Mouse (Mus musculus): Measurements from ENCODE around the gene Slc8a3.
A peak's percentile ranks its signal among the peaks of the same experiment; 100 is the strongest.

Gene Slc8a3

DNA sequence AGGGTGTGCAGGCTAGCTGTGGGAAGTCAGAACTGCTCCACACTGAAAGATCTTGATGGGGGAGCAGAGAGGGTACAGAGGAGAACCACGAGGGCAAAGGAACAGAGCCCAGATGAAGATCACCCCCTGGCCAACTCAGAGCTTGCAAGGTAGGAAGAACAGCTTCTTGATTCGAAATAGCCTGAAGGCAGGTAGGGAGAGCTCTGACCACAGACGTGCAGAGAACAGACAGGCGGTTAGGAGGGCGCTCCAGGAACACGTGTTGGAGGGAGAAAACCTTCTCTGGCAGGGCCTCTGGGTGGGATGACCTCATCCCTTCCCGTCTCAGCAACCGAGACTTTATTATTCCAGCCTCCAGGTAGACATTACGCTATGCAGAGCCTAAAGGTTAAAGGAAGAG, 157.7 kb downstream of the Slc8a3 start:
- no peak for DNase-seq

GRCm38 (mm10) chr12:81173893-81174292, 159.1 kb downstream of the Slc8a3 start:
- peak; percentile 63 to 67 for DNase-seq

GRCm38 (mm10) chr12:81173011-81173410, 160.0 kb downstream of the Slc8a3 start:
- peak in 1 of 2 experiments; percentile 30 for DNase-seq

- DNase-seq = no peak
Measured at GRCm38 (mm10) chr12:81170076-81170475, 162.9 kb downstream of the Slc8a3 start.

- no peak for DNase-seq
Measured at GRCm38 (mm10) chr12:81168494-81168893, 164.5 kb downstream of the Slc8a3 start.

- DNase-seq = no peak
Measured at GRCm38 (mm10) chr12:81168031-81168430, 164.9 kb downstream of the Slc8a3 start.

- DNase-seq = no peak
Measured at GRCm38 (mm10) chr12:81167142-81167541, 165.8 kb downstream of the Slc8a3 start.

DNA sequence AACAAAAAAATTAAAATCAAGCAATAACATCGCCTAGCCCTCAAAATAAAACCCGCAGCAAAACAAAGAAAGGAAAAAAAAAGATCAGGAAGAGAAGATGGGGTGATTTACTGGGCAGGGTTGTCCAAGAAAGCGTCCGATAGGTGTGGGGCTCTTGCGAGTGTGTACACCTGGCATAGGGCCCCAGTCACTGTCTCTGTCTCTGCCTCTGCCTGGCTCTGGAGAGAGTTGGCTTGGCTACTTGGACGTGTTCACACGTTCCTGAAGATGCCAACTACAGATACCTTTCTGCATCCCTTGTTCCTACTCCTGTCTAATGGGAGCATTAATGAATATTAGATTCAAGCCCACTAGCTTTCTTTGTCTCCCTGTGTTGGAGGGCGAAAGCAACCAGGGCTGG, 166.4 kb downstream of the Slc8a3 start:
- no peak for DNase-seq

- DNase-seq = no peak
Measured at GRCm38 (mm10) chr12:81166092-81166491, 166.9 kb downstream of the Slc8a3 start.

DNA sequence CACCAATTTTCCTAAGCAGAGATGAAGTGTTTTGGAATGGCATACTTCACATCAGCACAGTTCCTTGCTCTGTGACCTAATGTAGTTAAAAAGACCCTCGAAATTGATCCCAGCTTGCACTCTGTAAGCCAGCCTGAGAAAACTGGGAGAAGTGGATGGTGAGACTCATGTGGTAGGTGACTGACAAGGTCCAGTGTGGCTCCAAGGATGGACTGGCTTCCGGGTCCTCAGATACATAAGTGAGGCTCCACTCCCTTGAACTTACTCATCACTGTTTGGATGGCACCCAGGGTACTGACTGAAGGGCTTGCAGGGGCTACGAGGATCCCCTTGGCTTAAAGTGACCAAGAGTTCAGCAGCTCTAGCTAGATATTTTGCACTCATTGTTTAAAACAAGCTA, 169.4 kb downstream of the Slc8a3 start:
- no peak for DNase-seq

DNA sequence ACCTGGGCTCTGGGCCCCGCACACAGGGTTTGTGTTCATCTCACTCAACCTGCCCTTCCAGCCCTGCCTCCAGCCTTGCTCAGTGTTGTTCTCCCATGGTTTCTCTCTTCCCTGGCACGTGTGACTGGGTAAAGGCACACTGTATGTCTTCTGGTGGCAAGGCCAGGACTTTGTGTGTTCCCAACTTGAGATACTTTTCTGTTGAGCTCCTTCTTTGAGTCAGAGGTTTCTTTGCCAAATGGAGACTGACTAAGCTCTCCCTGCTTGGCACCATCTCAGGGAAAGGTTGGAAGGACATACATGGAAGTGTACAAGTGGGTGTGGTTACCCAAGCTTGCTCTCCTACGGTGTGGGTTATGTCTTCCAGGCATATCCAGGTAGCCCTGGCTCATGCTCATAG, 169.8 kb downstream of the Slc8a3 start:
- no peak for DNase-seq

GRCm38 (mm10) chr12:81161282-81161681, 171.7 kb downstream of the Slc8a3 start:
- no peak for DNase-seq

GRCm38 (mm10) chr12:81160831-81161230, 172.1 kb downstream of the Slc8a3 start:
- DNase-seq = peak; percentile 28 to 64

GRCm38 (mm10) chr12:81160425-81160824, 172.6 kb downstream of the Slc8a3 start:
- DNase-seq = no peak

DNA sequence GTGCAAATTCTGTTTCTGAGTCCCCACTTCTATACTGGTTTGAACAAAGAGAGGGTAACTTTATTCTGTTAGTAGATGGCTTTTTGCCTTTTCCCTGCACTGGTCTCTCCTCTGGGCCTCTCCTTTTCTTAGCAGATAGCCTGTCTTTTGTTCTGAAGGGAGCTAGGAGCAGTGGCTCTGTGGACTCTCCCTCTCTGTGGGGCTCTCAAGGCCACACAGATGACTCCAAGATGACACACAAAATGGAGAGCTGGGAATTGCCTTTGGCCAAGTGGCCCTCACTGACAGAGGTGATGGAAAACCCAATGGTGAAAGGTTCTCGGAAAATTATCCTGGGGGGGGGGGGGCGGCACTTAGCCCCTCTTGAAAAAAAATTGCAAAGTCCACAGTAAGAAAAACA, 173.0 kb downstream of the Slc8a3 start:
- DNase-seq = no peak

GRCm38 (mm10) chr12:81156841-81157240, 176.1 kb downstream of the Slc8a3 start:
- no peak for DNase-seq

GRCm38 (mm10) chr12:81155675-81156074, 177.3 kb downstream of the Slc8a3 start:
- no peak for DNase-seq

GRCm38 (mm10) chr12:81152082-81152481, 180.9 kb downstream of the Slc8a3 start:
- DNase-seq = no peak

DNA sequence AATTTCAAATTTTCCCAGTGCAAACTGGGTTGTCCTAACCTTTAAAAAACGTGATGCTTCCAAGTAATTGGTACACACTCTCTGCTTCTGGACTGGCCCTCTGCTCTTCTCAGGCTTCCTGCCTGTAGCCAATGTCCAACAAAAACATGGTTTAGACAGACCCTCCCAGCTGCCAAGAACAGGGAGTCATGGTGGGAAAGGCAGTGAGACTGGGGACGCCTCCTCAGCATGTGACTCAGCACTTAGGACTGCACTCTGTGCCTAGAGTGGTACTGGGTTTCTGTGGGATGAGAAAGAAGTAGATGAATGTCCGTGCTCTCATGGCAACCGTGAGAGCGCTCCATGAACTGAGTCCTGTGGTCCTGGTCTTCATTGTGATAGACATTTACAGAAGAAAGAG, 182.1 kb downstream of the Slc8a3 start:
- DNase-seq = no peak

DNA sequence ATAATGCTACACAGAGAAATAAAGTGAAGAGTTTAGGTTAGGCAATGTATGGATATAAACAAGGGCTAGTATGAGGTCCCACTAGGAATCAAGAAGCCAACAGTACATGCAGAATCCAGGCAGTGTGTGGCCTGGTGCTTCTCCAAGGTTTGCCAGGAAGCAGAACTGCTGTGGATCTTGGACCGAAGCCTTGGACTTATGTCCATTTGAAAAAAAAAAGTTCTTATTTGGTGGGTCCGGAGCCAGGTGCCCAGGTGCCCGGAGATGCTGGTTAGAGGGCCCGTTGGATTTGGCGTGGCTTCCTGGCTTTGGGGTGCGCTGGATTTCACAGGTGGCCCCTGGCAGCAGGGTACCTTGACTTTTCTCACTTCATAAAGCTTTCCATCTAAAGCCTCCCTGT, 185.0 kb downstream of the Slc8a3 start:
- peak in 1 of 2 experiments; percentile 21 for DNase-seq
